Mouse (Mus musculus): ENCODE results near the gene Kmt5b.

DNA sequence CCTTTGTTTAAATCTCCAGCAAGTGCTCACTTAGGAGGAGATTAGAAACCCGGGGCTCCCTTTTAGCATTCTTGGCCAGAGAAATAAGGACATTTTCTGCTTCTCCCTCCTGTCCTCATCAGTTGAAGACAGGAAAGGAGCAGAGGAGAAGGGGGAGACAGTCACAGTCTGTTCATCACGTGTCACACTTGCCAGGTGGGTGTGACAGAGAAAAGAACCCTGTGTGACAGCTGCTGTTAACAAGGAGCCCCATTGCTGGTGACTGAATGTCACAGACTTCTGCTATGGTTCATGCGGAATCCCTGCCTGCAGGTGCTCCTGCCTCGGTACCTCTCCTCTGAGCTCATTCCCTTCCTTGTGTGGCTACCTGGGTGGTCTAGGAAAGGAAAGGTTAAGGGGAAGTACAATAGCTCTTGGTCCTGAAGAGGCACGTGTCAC, 73.0 kb downstream of the Kmt5b start:
- TF ChIP-seq GATA1 (IDR thresholded peaks at IDR 0.05; ENCODE audit: borderline replicate concordance, low read length) (no peak), FLI1 (IDR thresholded peaks at IDR 0.05; ENCODE audit: low read length) (no peak)
